Mouse (Mus musculus): ENCODE results near the gene R3hcc1l.

R3hcc1l gene

DNA sequence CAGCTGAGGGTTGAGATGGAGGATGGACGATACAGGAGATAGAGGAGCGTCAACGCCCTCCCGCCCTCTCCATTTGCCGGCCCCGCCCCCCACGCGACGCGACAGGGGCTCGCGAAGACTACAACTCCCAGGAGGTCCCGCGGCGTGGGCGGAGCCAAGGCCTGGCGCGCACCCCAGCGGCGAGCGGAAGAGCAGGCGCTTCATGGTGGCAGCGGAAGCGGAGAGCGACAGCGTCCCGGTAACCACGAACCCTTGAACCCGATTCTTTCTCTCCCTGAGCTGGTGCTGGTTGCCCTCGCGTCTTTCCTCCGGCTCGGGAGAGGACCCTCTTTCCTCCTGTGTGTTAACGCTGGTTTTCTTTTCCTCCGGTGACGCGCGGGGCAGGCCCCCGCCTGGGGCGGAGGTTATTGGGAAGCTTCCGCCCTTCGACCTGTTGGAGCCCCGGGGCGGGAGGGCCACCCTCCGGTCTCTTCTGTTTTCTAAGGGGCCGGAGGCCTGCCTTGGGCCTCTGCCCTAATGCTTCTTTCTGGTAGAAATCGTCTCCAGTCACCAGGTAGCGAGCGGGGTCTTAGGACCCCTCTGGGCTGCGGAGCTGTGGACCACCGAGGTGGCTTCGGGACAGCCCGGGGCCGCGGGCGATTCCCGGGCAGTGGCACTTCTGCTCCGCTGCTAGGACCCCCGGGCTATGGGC is at the start of gene R3hcc1l:
TSS of gene R3hcc1l (plus strand) at position 140 of the 691 bp plus-strand sequence.
- in situ Hi-C loops (cut with MboI; ENCODE audit: low sequenced_read_pairs) = no loop called here

DNA sequence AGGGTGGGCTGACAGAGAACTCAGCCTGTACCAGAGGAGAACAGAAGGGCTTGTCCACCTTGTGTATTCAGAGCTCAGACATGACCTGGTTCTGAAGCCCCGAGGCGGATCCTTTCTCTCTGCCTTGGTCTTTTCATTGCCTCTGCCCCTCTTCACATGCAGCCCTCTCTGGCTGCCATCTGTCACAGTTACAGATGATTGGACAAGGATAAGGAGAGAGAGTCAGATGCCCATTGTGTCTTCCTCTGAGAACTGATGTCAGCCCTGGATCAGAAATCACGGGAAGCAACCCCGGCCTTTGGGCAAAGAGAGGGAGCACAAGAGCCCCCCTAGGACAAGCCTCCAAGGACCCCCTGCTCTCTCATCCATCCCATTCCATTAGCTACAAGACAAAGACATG is 47.0 kb upstream of the R3hcc1l start:
- in situ Hi-C loops (cut with MboI; ENCODE audit: low sequenced_read_pairs) = no loop called here

- in situ Hi-C loops (cut with MboI; ENCODE audit: low sequenced_read_pairs) = no loop called here
Measured at GRCm38 (mm10) chr19:42472831-42473230, 45.7 kb upstream of the R3hcc1l start.

- in situ Hi-C loops (cut with MboI; ENCODE audit: low sequenced_read_pairs) = no loop called here
Measured at GRCm38 (mm10) chr19:42477769-42478168, 40.8 kb upstream of the R3hcc1l start.

- in situ Hi-C loops (cut with MboI; ENCODE audit: low sequenced_read_pairs) = no loop called here
Measured at GRCm38 (mm10) chr19:42478303-42478702, 40.3 kb upstream of the R3hcc1l start.

DNA sequence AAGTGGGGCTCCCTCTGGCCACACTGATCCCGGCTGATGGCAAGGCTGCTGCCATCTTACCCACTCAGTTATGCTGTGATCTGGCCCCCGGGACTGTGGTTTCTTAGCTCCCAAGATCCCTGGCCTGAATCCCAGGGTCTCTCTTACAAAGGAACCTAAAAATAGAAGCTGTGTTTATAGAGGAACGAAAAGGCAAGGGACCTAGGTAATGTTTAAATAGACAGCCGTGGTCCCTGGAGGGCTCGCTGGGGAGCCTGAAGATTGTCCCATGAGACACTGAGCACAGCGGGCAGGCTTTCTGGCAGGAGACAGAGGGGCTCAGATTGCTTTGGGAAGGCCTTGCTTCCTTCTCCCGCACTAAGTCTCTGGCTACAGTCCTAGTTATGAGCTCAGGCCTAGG is 33.1 kb upstream of the R3hcc1l start:
- in situ Hi-C loops (cut with MboI; ENCODE audit: low sequenced_read_pairs) = no loop called here

DNA sequence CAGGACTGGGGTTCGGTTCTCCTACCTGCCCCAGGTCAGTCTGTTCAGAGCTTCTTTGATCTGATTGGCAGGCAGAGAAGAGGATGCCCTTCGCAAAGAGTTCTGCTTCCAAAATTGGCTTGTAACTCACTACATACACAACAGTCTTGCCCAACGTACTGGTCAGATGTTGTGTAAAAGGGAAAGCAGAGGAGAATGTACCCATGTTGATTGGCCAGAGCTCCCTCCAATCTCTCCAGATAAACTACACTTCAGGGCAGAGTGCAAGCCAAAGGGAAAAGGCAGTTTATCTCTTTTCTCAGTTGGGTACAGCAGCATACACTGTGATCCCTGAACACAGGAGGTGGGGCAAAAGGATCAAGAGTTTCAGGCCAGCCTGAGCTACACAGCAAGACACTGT is 31.3 kb upstream of the R3hcc1l start:
- in situ Hi-C loops (cut with MboI; ENCODE audit: low sequenced_read_pairs) = no loop called here

- in situ Hi-C loops (cut with MboI; ENCODE audit: low sequenced_read_pairs) = no loop called here
Measured at GRCm38 (mm10) chr19:42493257-42493917, 25.2 kb upstream of the R3hcc1l start.

GRCm38 (mm10) chr19:42504156-42504555 is 14.4 kb upstream of the R3hcc1l start:
- in situ Hi-C loops (cut with MboI; ENCODE audit: low sequenced_read_pairs) = no loop called here

- in situ Hi-C loops (cut with MboI; ENCODE audit: low sequenced_read_pairs) = no loop called here
Measured at GRCm38 (mm10) chr19:42509625-42510024, 8.9 kb upstream of the R3hcc1l start.

DNA sequence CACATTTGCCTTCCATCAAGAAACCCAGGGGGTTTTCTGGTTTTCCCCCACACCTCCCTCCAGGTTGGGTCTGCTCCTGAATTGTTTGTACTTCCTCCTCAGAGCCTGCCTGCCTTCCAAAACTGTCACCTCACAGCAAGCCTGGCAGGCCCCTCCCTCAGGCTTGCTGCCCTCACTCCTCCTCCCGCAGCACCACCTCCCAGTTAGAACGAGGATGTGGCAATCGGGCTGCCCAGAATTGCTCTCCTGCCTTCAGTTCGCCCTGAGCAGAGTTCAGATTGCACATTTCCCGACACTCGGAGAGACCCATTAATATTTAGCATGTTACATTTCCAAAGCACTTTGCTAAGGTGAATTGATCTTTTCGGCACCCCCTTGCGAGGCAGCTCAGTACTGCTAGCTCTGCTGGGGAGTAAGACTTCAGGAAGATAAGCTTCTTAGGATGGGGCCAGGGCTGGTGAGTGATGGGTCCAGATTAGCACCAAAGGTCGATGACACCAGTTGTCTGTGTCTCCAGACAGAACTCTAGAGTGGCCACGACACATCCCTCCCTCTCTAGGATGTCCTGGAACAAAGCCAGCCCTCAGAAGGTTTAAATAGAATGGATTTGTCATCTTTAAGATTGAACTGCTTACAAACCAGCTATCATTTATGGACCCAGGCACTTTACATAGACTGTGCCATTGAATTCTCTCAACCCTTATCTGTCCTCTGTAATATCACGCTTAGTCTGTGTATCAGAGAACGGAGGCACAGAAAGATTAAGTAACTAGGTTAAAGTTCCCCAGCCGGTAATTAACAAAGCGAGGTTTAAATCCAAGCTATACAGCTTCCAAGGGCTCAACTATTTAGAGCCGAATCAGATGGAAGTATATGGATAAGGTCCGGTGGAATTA is 8.0 kb upstream of the R3hcc1l start:
- in situ Hi-C loops (cut with MboI; ENCODE audit: low sequenced_read_pairs) = no loop called here

GRCm38 (mm10) chr19:42515656-42516055 is 2.9 kb upstream of the R3hcc1l start:
- in situ Hi-C loops (cut with MboI; ENCODE audit: low sequenced_read_pairs) = no loop called here

GRCm38 (mm10) chr19:42516121-42516520 is 2.4 kb upstream of the R3hcc1l start:
- in situ Hi-C loops (cut with MboI; ENCODE audit: low sequenced_read_pairs) = no loop called here

DNA sequence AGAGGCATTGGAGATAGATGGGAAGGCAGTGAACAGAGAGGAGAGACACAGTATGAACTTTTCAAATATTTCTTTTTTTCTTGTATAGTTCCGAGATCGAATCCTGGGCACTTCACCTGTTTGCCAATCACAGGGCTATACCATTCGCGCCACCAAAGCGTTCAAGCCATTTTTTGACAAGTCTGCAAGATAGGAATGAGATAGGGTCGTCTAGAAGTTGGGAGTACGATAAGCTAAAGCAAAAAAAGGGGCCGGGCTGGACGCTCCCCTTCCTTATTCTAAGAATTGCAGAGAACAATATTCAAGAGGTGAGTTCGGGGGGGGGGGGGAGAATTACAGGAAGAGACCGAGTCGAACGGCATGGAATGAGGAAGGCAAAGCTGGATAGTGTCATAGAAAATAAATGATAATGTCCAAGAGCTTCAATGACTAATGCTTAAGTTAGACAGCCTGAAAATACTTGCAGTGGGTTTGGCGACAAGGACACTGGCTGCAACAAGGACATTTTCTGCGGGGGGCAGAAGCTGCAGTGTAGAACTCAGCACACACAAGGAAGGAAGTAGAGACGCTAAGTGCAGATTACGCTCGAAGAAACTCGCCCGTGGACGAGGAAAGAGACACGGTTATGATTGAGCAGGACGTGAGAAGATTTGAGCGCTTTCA is 471 bp upstream of the R3hcc1l start:
- in situ Hi-C loops (cut with MboI; ENCODE audit: low sequenced_read_pairs) = no loop called here

DNA sequence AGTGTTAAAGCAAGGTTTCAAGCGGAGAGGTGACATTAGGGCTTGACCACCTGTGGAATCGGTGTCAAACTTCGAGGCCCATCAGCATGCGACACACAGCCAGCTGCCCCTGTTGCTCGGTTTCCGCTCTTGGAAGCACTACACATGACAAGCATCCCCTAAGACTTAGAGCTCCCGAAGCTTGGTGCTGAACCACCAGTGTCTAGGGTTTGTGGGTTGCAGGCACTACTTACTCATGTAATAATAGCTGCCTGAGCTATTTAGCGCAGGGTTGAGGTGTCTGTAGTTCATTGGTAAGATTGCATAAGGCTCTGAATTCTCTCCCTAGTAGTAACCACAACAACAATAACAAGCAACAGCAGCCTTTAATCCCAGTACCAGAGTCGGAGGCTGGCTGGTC is 1.2 kb downstream of the R3hcc1l start:
- in situ Hi-C loops (cut with MboI; ENCODE audit: low sequenced_read_pairs) = no loop called here

DNA sequence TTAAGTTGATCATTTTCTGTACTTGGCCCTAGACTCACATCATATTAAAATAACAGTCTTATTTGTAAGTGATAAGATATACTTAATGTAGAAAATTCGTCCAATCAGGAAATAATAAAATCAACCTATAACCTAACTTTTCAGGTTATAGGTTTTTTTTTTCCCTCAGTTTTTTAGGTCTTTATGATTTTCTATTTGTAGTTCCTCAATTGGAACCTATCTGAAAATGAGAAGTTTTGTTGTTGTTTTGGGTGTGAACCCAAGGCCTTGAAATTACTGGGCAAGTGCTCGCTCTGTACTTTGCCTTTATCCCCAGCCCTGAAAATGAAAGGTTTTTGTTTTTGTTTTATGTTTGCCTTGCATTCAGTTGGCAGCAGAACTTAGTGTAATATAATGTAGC is 6.1 kb downstream of the R3hcc1l start:
- in situ Hi-C loops (cut with MboI; ENCODE audit: low sequenced_read_pairs) = no loop called here

DNA sequence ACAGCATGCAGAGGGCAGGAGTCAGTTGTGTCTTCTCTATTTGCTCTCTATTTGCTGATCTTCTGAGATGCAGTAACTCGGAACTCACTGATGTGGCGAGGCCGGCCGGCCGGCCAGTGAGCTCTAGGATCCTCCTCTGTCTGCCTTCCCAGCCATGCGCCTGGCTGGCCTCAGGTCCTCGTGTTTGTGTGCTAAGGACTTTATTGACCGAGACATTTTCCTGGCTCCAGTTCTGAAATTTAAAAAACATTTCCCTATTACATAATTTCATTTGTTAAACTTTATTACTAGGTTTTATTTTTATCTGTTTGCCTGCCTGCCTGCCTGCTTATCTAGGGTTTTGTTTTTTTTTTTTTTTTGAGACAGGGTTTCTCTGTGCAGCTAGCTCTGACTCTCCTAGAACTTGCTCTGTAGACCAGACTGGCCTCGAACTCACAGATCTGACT is 11.5 kb downstream of the R3hcc1l start:
- in situ Hi-C loops (cut with MboI; ENCODE audit: low sequenced_read_pairs) = no loop called here

DNA sequence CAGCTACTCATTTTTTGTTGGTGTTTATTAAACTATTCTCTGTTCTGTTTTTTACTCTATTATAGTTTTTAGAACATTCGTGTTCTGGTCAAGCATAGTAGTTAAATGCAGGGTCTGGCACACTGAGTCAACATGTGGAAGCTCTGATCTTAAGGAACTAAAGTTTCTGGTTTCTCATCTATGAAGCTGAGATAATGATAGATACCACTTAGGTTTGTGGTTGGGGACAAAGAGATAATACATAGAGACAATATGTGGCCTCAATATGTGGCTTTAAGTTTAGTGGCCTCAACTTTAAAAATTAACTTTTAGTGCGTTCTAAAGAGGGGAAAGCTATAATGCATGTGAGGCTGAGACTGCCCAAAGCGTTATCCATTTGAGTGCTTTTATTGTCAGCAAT is 15.9 kb downstream of the R3hcc1l start:
- in situ Hi-C loops (cut with MboI; ENCODE audit: low sequenced_read_pairs) = no loop called here

DNA sequence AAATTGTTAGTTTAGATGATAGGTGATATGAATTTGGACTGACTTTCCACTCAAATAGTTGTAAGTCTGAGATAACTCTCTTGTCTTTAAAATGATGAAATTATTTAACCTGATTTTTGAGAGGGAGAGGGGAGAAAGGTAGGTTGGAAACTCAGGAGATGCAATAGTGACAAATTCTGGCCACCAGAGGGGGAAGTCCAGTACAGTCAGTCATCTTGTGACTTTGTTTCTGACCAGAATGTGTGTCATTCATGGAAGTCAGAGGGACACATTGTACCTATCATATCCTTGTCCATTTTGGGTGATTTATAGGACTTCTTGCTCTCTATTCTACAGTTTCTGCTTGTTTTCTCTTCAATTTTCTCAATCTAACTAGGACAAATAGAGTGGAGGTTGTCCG is 19.0 kb downstream of the R3hcc1l start:
- in situ Hi-C loops (cut with MboI; ENCODE audit: low sequenced_read_pairs) = no loop called here

- in situ Hi-C loops (cut with MboI; ENCODE audit: low sequenced_read_pairs) = no loop called here
Measured at GRCm38 (mm10) chr19:42538911-42539310, 20.4 kb downstream of the R3hcc1l start.
